17 mouse cellular contexts compared by ENCODE assay signal in genomic region chr13:106454366-106454927, GRCm38 (mm10).
A peak's percentile ranks its signal among the peaks of the same experiment; 100 is the strongest.
DNase-seq lines count a peak whose midpoint lies in the region; ATAC-seq and TF ChIP-seq lines count a peak whose summit lies in the region.
"Had no signal": no experiment of that assay in that cellular context is flagged by ENCODE, and none has a peak within 500 bp of the region (broad histone marks: within the 10 kb centered on the region; RNA-seq: fewer than 3 reads in every experiment).

No protein-coding gene starts in this region.

- TF ChIP-seq CTCF in hindbrain, postnatal 0 days (IDR thresholded peaks at IDR 0.05; ENCODE audit: low read depth), result peak; percentile 15; the same call in 1 of the 2 replicates

- peak; percentile 43; the same call in 1 of the 2 replicates for ATAC-seq in hindbrain, postnatal 0 days
- ATAC-seq in hindbrain, embryonic 13.5 days (ENCODE audit: low FRiP score), result no peak
- ATAC-seq in forebrain, embryonic 16.5 days, result peak; percentile 40
- ATAC-seq: intestine, embryonic 16.5 days had no signal

- DNase-seq in hindbrain, postnatal 0 days (ENCODE audit: low spot score), result no peak
- peak; percentile 10 for DNase-seq in retina, embryonic 14.5 days (ENCODE audit: low spot score)
- DNase-seq in retina, postnatal 1 day, result no peak
- no peak for DNase-seq in adrenal gland, postnatal 36 days
- no peak for DNase-seq in cerebellum, adult 11-12 months
- DNase-seq: adrenal gland, adult 2 months; cerebellum, postnatal 25 days; gastrocnemius, adult 2 months had no signal

- H3K4me3 ChIP-seq in hindbrain, postnatal 0 days (ENCODE audit: low read length), result no peak overlapping the region
- no peak overlapping the region for H3K4me3 ChIP-seq in hindbrain, embryonic 13.5 days
- H3K4me3 ChIP-seq in forebrain, embryonic 16.5 days (replicated peaks; ENCODE audit: low read length), result no peak overlapping the region
- H3K4me3 ChIP-seq: gastrocnemius, adult 2 months; heart, embryonic 10.5 days; hindbrain, embryonic 10.5 days; kidney, embryonic 15.5 days; limb, embryonic 15.5 days; liver, embryonic 15.5 days had no signal

- no peak overlapping the region for H3K9ac ChIP-seq in hindbrain, postnatal 0 days (replicated peaks; ENCODE audit: low read length)
- H3K9ac ChIP-seq in hindbrain, embryonic 13.5 days, result no peak overlapping the region
- no peak overlapping the region for H3K9ac ChIP-seq in forebrain, embryonic 16.5 days (replicated peaks; ENCODE audit: low read depth, low read length)
- H3K9ac ChIP-seq: kidney, embryonic 15.5 days; limb, embryonic 15.5 days; liver, embryonic 15.5 days had no signal

- H3K4me2 ChIP-seq in hindbrain, postnatal 0 days (ENCODE audit: low read depth, low read length), result no peak overlapping the region
- no peak overlapping the region for H3K4me2 ChIP-seq in hindbrain, embryonic 13.5 days
- no peak overlapping the region for H3K4me2 ChIP-seq in forebrain, embryonic 16.5 days (ENCODE audit: low read length)
- H3K4me2 ChIP-seq: kidney, embryonic 15.5 days; limb, embryonic 15.5 days; liver, embryonic 15.5 days had no signal

- no peaks in the 10 kb centered on the region for H3K4me1 ChIP-seq in hindbrain, postnatal 0 days (ENCODE audit: insufficient read depth, low read length)
- H3K4me1 ChIP-seq in hindbrain, embryonic 13.5 days (replicated peaks), result no peaks in the 10 kb centered on the region
- no peaks in the 10 kb centered on the region for H3K4me1 ChIP-seq in forebrain, embryonic 16.5 days (replicated peaks; ENCODE audit: control insufficient read depth, insufficient read depth, low read length)
- H3K4me1 ChIP-seq: heart, embryonic 10.5 days; hindbrain, embryonic 10.5 days; kidney, embryonic 15.5 days; limb, embryonic 15.5 days; liver, embryonic 15.5 days had no signal

- 60% methylated on average over 6 of the region's 6 CpGs for WGBS in hindbrain, postnatal 0 days
- 72% methylated on average over 6 of the region's 6 CpGs for WGBS in hindbrain, embryonic 13.5 days
- 62% methylated on average over 6 of the region's 6 CpGs for WGBS in forebrain, embryonic 16.5 days

- H3K36me3 ChIP-seq in hindbrain, postnatal 0 days (ENCODE audit: insufficient read depth, low read length), result no peaks in the 10 kb centered on the region
- no peaks in the 10 kb centered on the region for H3K36me3 ChIP-seq in hindbrain, embryonic 13.5 days
- no peaks in the 10 kb centered on the region for H3K36me3 ChIP-seq in forebrain, embryonic 16.5 days (ENCODE audit: control insufficient read depth, insufficient read depth)
- H3K36me3 ChIP-seq: heart, embryonic 10.5 days; hindbrain, embryonic 10.5 days; kidney, embryonic 15.5 days; limb, embryonic 15.5 days; liver, embryonic 15.5 days had no signal

- no peaks in the 10 kb centered on the region for H3K9me3 ChIP-seq in hindbrain, postnatal 0 days (ENCODE audit: low read length)
- H3K9me3 ChIP-seq in hindbrain, embryonic 13.5 days, result no peaks in the 10 kb centered on the region
- no peaks in the 10 kb centered on the region for H3K9me3 ChIP-seq in forebrain, embryonic 16.5 days (ENCODE audit: control insufficient read depth, low read length)
- H3K9me3 ChIP-seq: heart, embryonic 10.5 days; hindbrain, embryonic 10.5 days; kidney, embryonic 15.5 days; limb, embryonic 15.5 days; liver, embryonic 15.5 days had no signal

- no peaks in the 10 kb centered on the region for H3K27me3 ChIP-seq in hindbrain, postnatal 0 days (ENCODE audit: insufficient read depth, low read length)
- no peaks in the 10 kb centered on the region for H3K27me3 ChIP-seq in hindbrain, embryonic 13.5 days
- H3K27me3 ChIP-seq in forebrain, embryonic 16.5 days (replicated peaks; ENCODE audit: control insufficient read depth, insufficient read depth, low read length), result no peaks in the 10 kb centered on the region
- H3K27me3 ChIP-seq: kidney, embryonic 15.5 days; limb, embryonic 15.5 days; liver, embryonic 15.5 days had no signal

- no peak overlapping the region for H3K27ac ChIP-seq in hindbrain, postnatal 0 days
- no peak overlapping the region for H3K27ac ChIP-seq in hindbrain, embryonic 13.5 days
- no peak overlapping the region for H3K27ac ChIP-seq in forebrain, embryonic 16.5 days (ENCODE audit: low read length)
- H3K27ac ChIP-seq: gastrocnemius, adult 2 months; heart, embryonic 10.5 days; hindbrain, embryonic 10.5 days; kidney, embryonic 15.5 days; limb, embryonic 15.5 days; liver, embryonic 15.5 days; stomach, postnatal 0 days had no signal
